Mouse (Mus musculus): ENCODE results near the gene Ppp6r3. TPM values are rescaled to one million over a fixed set of nuclear protein-coding genes. Genes with fewer than 3 reads are reported as not detected.

Ppp6r3 gene
- total RNA-seq, 2 experiments from 2014 or later: 68.8 to 83.0 TPM

DNA sequence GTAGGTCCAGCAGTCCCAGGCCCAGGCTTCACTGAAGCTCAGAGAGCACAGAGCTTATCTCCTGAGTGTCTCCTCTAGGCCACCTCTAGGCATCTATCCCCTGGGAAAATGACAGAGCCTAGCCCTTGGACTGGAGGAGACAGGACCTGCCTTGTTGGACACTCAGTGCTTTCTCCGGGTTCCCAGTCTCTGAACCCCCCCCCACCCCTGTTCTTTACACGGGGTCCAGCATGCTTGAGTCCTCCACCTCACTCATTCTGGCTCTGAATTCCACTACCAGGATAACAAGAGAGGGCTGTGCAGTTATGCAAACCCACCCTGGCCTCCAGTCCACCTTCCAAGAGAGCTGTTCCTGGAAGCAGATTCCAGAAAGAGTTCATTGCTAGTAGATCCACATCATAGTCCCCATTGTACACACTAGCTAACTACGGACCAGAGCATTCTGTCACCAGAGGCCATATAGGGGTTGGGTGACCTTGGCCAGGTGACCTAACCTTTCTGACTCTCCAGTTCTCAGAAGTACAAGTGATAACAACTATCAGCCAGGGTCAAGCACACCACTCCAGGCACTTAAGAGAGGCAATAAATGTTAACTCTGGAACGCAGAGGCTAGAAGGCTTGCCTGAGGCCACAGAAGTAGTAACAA is 1.8 kb upstream of the Ppp6r3 start:
- no peak for DNase-seq (ENCODE audit: low spot score)
- intact Hi-C loops (cut with DNase I): no loop called here

DNA sequence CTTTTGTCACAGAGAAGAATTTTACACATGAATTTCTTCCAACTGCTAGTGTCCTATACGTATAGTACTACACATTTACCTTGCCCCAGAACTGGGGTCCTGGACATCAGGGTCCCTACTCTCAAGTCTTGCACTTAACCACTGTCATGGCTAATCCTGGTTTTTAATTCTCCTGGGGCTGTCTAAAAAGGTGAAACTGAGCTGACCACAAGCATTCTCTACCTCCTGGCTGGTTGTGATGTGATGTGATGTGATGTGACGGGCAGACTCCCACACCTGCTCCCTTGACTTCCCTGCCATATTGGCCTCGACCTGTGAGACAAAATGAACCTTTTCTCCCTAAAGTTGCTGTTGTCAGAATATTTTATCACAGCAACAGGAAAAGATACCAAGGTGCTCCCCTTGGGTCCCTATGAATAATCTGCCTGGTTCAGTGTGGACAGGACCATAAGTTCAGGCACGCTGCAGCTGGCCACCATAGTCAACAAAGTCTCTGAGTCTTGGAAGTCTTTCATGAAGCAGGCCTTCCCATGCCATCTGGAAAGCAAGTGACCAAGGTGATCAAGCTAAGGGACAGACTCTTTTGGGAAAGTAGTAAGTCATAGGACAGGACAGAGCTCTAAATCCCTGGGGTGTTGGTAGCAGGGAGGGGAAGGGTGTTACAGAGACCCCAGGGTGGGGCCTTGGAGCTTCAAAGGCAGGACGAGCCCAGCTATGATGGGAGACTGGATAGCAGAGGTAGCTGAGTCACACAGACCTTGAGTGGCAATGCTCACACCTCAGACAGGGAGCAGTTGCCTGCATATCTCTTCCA is 1.1 kb upstream of the Ppp6r3 start:
- DNase-seq (ENCODE audit: low spot score): no peak
- intact Hi-C loops (cut with DNase I): no loop called here

- intact Hi-C loops (cut with DNase I): no loop called here
- DNase-seq (ENCODE audit: low spot score): no peak
These were observed 295 bp downstream of the Ppp6r3 start for GRCm38 (mm10) chr19:3575276-3575631.

- no peak for DNase-seq (ENCODE audit: low spot score)
These were observed 905 bp downstream of the Ppp6r3 start for GRCm38 (mm10) chr19:3574593-3575094.

DNA sequence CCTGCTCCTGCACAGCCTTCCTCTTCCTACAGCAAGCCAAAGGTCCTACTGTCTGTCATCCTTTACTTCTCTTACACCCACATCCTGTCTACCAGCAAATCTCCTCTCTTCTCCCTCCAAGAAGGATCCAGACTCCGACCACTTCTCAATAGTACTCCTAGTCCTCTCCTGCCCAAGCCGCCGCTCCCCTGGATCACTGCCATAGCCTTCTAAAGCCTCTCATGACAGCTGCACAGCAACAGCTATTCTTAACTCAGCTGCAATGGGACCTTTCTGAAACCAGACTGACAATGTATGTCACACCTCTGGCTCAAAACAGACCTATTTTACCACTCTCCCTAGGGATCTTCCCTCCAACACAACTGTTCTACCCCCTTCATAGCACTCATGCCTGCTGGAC is 11.2 kb downstream of the Ppp6r3 start:
- intact Hi-C loops (cut with DNase I): no loop called here

More at GRCm38 (mm10) chr19:3574593-3575094, 905 bp downstream of the Ppp6r3 start:
- intact Hi-C loops (cut with DNase I): no loop called here

DNA sequence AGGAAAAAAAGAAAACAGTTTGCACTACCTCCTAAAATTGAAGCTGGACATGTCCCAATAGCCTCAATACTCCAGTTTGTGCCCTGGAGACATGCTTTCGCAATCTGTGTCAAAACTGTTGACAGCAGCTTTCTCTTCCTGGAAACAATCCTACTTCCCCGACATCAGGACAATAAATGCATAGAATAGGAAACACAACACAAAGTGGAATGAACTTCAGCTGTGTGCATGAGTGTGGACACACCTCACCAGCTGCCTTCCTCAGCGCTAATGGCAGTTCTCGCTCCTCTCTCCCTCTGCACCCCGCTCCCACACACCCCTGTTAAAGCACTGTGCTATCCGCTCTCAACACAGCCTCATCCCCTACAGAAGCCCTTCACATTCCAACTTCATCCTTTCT is 12.8 kb downstream of the Ppp6r3 start:
- no peak for DNase-seq (ENCODE audit: low spot score)
- intact Hi-C loops (cut with DNase I): no loop called here

More for the DNA sequence above, 11.2 kb downstream of the Ppp6r3 start:
- DNase-seq (ENCODE audit: low spot score): no peak

GRCm38 (mm10) chr19:3562298-3562697 is 13.3 kb downstream of the Ppp6r3 start:
- DNase-seq (ENCODE audit: low spot score): no peak
- intact Hi-C loops (cut with DNase I): no loop called here

- intact Hi-C loops (cut with DNase I): no loop called here
- DNase-seq (ENCODE audit: low spot score): no peak
These were observed 19.3 kb downstream of the Ppp6r3 start for GRCm38 (mm10) chr19:3556169-3556827.

DNA sequence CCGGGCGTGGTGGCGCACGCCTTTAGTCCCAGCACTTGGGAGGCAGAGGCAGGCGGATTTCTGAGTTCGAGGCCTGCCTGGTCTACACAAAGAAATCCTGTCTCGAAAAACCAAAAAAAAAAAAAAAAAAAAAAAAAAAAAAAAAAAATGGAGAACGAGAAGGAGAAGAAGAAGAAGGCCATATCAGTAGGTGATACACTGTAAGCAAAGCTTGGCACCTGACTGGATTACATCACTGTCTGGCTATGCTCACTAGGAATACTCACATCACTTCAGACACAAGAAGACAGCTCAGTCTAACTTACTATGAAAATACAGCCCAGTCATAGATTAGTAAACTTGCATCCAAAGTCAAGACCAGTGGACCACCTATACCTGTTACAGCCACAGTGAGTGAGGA is 20.8 kb downstream of the Ppp6r3 start:
- DNase-seq (ENCODE audit: low spot score): no peak
- intact Hi-C loops (cut with DNase I): no loop called here

- intact Hi-C loops (cut with DNase I): no loop called here
- DNase-seq (ENCODE audit: low spot score): no peak
These were observed 23.9 kb downstream of the Ppp6r3 start for GRCm38 (mm10) chr19:3551573-3552159.

- no peak for DNase-seq (ENCODE audit: low spot score)
- intact Hi-C loops (cut with DNase I): no loop called here
These were observed 25.4 kb downstream of the Ppp6r3 start for GRCm38 (mm10) chr19:3550101-3550500.

DNA sequence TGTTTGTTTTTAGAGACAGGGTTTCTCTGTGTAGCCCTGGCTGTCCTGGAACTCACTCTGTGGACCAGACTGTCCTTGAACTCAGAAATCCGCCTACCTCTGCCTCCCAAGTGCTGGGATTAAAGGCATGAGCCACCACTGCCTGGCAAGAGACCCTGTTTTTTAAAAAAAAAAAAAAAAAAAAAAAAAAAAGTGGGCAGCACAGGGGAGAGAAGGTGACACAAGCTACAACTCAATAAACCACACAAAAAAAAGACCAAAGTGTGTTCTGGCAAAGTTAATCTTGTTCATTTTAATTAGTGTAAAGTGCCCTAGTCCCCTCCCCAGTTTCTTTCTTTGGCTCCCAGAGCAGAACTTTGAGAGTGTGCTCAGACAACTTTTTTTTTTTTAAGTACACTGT is 26.3 kb downstream of the Ppp6r3 start:
- no peak for DNase-seq (ENCODE audit: low spot score)
- intact Hi-C loops (cut with DNase I): no loop called here

DNA sequence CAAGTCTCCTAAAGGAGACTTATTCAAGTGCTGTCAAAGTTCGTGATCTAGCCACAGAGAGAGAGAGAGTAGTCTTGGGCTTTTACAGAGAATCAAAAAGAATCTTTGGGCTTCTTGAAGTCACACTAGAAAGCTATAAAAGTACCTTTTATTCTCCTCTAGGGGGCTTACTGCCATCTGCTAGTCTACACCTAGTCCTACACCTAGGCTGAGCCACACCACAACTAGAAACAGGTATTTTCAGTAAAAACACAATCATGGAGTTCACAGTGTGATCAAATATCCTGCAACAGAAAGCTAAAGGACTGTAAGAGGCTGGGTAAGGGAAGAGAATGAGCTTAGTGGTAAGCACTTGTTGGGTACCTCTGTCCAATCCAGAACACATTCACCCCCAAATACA is 27.2 kb downstream of the Ppp6r3 start:
- intact Hi-C loops (cut with DNase I): no loop called here
- no peak for DNase-seq (ENCODE audit: low spot score)

GRCm38 (mm10) chr19:3544995-3545394 is 30.6 kb downstream of the Ppp6r3 start:
- DNase-seq (ENCODE audit: low spot score): no peak
- intact Hi-C loops (cut with DNase I): no loop called here

DNA sequence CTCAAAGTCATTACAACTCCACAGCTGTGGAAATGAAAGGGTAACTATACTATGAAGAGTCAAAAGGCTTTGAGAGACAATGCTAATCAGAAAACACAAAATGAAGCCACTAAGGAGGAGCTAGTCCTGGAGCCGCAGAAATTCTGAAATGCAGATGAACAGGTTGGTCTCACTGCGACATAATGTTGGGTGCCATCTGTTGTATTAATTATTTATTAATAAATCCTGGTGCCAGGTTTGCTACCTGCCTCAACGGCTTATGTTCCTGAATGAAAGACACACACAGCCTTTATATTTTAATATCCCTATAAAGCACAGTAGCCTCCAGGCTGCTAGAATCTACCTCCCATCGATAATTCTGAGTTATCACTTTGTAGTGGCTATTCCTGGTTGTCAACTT is 33.0 kb downstream of the Ppp6r3 start:
- intact Hi-C loops (cut with DNase I): no loop called here
- DNase-seq (ENCODE audit: low spot score): no peak

GRCm38 (mm10) chr19:3540997-3541396 is 34.6 kb downstream of the Ppp6r3 start:
- intact Hi-C loops (cut with DNase I): no loop called here
- DNase-seq (ENCODE audit: low spot score): no peak

DNA sequence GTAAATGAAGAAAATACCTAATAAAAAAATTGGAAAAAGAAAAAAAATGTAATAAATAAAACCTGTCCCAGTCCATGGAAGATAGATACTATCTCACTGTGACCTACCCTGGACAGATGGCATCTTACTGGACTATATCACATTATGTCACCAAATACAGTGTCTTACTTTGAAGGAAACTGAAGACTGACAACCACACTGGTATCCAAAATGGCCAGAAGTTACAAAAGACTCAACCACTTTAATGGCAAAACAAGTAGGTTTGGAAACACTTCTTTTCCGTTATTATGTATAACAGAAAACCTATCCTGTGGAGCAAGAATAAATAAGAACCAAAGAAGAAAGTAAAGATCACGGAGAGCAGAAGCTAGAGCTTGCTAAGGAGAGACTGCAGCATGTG is 35.3 kb downstream of the Ppp6r3 start:
- no peak for DNase-seq (ENCODE audit: low spot score)
- intact Hi-C loops (cut with DNase I): no loop called here

- intact Hi-C loops (cut with DNase I): no loop called here
- DNase-seq (ENCODE audit: low spot score): no peak
These were observed 36.1 kb downstream of the Ppp6r3 start for GRCm38 (mm10) chr19:3539456-3539855.

DNA sequence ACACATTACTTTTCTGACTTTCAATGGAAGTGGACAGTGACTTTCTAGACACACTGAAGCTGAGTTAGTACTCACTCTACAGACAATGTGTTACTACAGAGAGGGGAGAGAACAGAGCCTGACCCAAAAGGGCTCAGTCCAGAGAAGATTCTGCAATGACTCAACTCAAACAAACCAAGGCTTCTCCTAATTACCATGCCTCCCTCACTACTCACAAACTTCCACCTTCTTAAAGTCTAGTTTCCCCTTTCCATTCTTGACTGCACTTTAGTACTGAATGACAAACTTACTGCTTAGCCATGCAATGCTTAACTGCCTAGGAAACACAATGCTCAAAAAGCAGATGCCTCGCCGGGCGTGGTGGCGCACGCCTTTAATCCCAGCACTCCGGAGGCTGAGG is 37.9 kb downstream of the Ppp6r3 start:
- no peak for DNase-seq (ENCODE audit: low spot score)

GRCm38 (mm10) chr19:3534945-3535344 is 40.6 kb downstream of the Ppp6r3 start:
- no peak for DNase-seq (ENCODE audit: low spot score)
- intact Hi-C loops (cut with DNase I): no loop called here

More for the DNA sequence above, 37.9 kb downstream of the Ppp6r3 start:
- intact Hi-C loops (cut with DNase I): no loop called here

All from heart, postnatal 25 days (tissue).